Mouse (Mus musculus) forebrain, postnatal 0 days (tissue): ENCODE results near the gene Nhsl1. TPM values are rescaled to one million over a fixed set of nuclear protein-coding genes. Genes with fewer than 3 reads are reported as not detected.
A peak's percentile ranks its signal among the peaks of the same experiment; 100 is the strongest.

Source experiments
- ATAC-seq: fragments of 200-750 bp; cut with Nextera tagmentation; 2 replicates; pipeline ENCODE4 v1.8.0; 2017; ENCODE audit warnings: mild to moderate bottlenecking, moderate library complexity
- DNase-seq: peaks from one replicate; pipeline ENCODE4 v3.0.0-alpha.2; 2015
- H3K27ac ChIP-seq: fragments of 300-500 bp; sonication (generic); 2 replicates; pipeline ENCODE4 v1.5.1; 2014; ENCODE audit warnings: low read depth, mild to moderate bottlenecking, antibody characterized with exemption, low read length, moderate library complexity, mixed read lengths
- H3K27me3 ChIP-seq: fragments of 300-500 bp; sonication (generic); 2 replicates; pipeline ENCODE4 v1.6.1; 2014; ENCODE audit warnings: mild to moderate bottlenecking, low read length, mixed read lengths; ENCODE audit not compliant: insufficient read depth
- H3K36me3 ChIP-seq: fragments of 300-500 bp; sonication (generic); 2 replicates; pipeline ENCODE4 v1.6.1; 2014; ENCODE audit warnings: mild to moderate bottlenecking, moderate library complexity; ENCODE audit not compliant: insufficient read depth
- H3K4me1 ChIP-seq: fragments of 300-500 bp; sonication (generic); 2 replicates; pipeline ENCODE4 v1.6.1; 2014; ENCODE audit warnings: antibody characterized with exemption; ENCODE audit not compliant: insufficient read depth
- H3K4me2 ChIP-seq: fragments of 300-500 bp; sonication (generic); 2 replicates; pipeline ENCODE4 v1.6.1; 2014; ENCODE audit warnings: low read depth, mild to moderate bottlenecking, moderate library complexity
- H3K4me3 ChIP-seq: fragments of 300-500 bp; sonication (generic); 2 replicates; pipeline ENCODE4 v1.5.1; 2014; ENCODE audit warnings: low read depth, low read length, mixed read lengths
- H3K9ac ChIP-seq: fragments of 300-500 bp; sonication (generic); 2 replicates; pipeline ENCODE4 v1.6.1; 2014; ENCODE audit warnings: mild to moderate bottlenecking
- H3K9me3 ChIP-seq: fragments of 300-500 bp; sonication (generic); 2 replicates; pipeline ENCODE4 v1.6.1; 2016; ENCODE audit warnings: low read length
- CTCF ChIP-seq: sonication (generic); IDR thresholded peaks from 2 replicates; pipeline ENCODE4 v1.5.1; 2016; ENCODE audit warnings: antibody characterized with exemption, control low read depth, low read depth
- WGBS: fragments of 180-500 bp; shearing (Covaris S2); extraction: QIAGEN DNeasy Blood & Tissue Kit; methylation state at CpG from one replicate; pipeline ENCODE4 v1.1.7; 2014; 5-methylcytosine and 5-hydroxymethylcytosine counted together
- polyA plus RNA-seq: library from polyadenylated mRNA; unstranded; fragments of >200 nt; fragmentation: Nextera tagmentation; extraction: Ambion mirVana; gene quantifications from 2 replicates; pipeline ENCODE4 v1.2.1, GENCODE M21; 2015
- total RNA-seq: library from RNA; depleted of rRNA; stranded (reverse); fragments of >200 nt; gene quantifications from 2 replicates; pipeline ENCODE4 v1.2.3, GENCODE M21; 2014

Nhsl1 gene
- total and polyA plus RNA-seq, 2 experiments from 2014 or later: 8.9 to 22.0 TPM

- no peak overlapping the region for H3K4me2 ChIP-seq
- WGBS: 73% methylated on average over 5 of the region's 5 CpGs
- no peak overlapping the region for H3K4me3 ChIP-seq
- H3K27ac ChIP-seq: no peak overlapping the region
- H3K4me1 ChIP-seq: no peaks in the 10 kb centered on the region
- peaks cover 5% of the 10 kb centered on the region for H3K27me3 ChIP-seq
- H3K36me3 ChIP-seq: no peaks in the 10 kb centered on the region
- no peak overlapping the region for H3K9ac ChIP-seq
- DNase-seq (no peak), ATAC-seq (no peak)
- H3K9me3 ChIP-seq: no peaks in the 10 kb centered on the region
- no peak for TF ChIP-seq CTCF
Observed at GRCm38 (mm10) chr10:18358461-18358860, 39.7 kb downstream of the Nhsl1 start.

- no peaks in the 10 kb centered on the region for H3K4me1 ChIP-seq
- no peak overlapping the region for H3K4me3 ChIP-seq
- peak; percentile 51 for ATAC-seq
- 17% methylated on average over 6 of the region's 6 CpGs for WGBS
- DNase-seq: peak; percentile 54
- no peaks in the 10 kb centered on the region for H3K9me3 ChIP-seq
- H3K9ac ChIP-seq: no peak overlapping the region
- H3K27ac ChIP-seq: no peak overlapping the region
- H3K4me2 ChIP-seq: 0 out of 2 replicates have a peak overlapping the region, but pooled peaks have one; percentile 10
- TF ChIP-seq CTCF: no peak
- peaks cover 5% of the 10 kb centered on the region for H3K27me3 ChIP-seq
- H3K36me3 ChIP-seq: no peaks in the 10 kb centered on the region
Observed at GRCm38 (mm10) chr10:18360175-18360574, 41.4 kb downstream of the Nhsl1 start.

- Histone ChIP-seq H3K27me3 (peaks cover 5% of the 10 kb centered on the region; the same call in 1 of the 2 replicates), H3K9me3 (no peaks in the 10 kb centered on the region), H3K4me1 (no peaks in the 10 kb centered on the region), H3K36me3 (no peaks in the 10 kb centered on the region), H3K4me3 (no peak overlapping the region), H3K27ac (no peak overlapping the region), H3K9ac (no peak overlapping the region), H3K4me2 (no peak overlapping the region)
- DNase-seq (no peak), ATAC-seq (no peak)
- 95% methylated on average over 6 of the region's 6 CpGs for WGBS
- TF ChIP-seq CTCF: no peak
Observed at GRCm38 (mm10) chr10:18365432-18365831, 46.6 kb downstream of the Nhsl1 start.

- Histone ChIP-seq H3K4me2 (peak overlapping the region; percentile 19; the same call in 1 of the 2 replicates), H3K4me1 (no peaks in the 10 kb centered on the region), H3K27ac (no peak overlapping the region), H3K36me3 (no peaks in the 10 kb centered on the region), H3K9me3 (no peaks in the 10 kb centered on the region), H3K9ac (no peak overlapping the region), H3K27me3 (peaks cover 5% of the 10 kb centered on the region; the same call in 1 of the 2 replicates), H3K4me3 (no peak overlapping the region)
- DNase-seq: peak; percentile 36
- TF ChIP-seq CTCF: no peak
- peak; percentile 42 for ATAC-seq
- 37% methylated on average over 7 of the region's 7 CpGs for WGBS
Observed at GRCm38 (mm10) chr10:18366697-18367096, 47.9 kb downstream of the Nhsl1 start.

GRCm38 (mm10) chr10:18368111-18368510 lies 49.3 kb downstream of the Nhsl1 start:
- WGBS: 95% methylated on average over 8 of the region's 8 CpGs
- no peak overlapping the region for H3K9ac ChIP-seq
- no peak overlapping the region for H3K4me2 ChIP-seq
- H3K27me3 ChIP-seq: no peaks in the 10 kb centered on the region
- H3K4me3 ChIP-seq: no peak overlapping the region
- DNase-seq (no peak), ATAC-seq (no peak)
- no peaks in the 10 kb centered on the region for H3K4me1 ChIP-seq
- no peak for TF ChIP-seq CTCF
- H3K36me3 ChIP-seq: no peaks in the 10 kb centered on the region
- H3K9me3 ChIP-seq: no peaks in the 10 kb centered on the region
- H3K27ac ChIP-seq: no peak overlapping the region

GRCm38 (mm10) chr10:18370475-18371286 lies 51.9 kb downstream of the Nhsl1 start:
- no peak overlapping the region for H3K4me3 ChIP-seq
- ATAC-seq: no peak
- H3K9me3 ChIP-seq: no peaks in the 10 kb centered on the region
- DNase-seq: no peak
- H3K9ac ChIP-seq: no peak overlapping the region
- TF ChIP-seq CTCF: no peak
- H3K4me1 ChIP-seq: no peaks in the 10 kb centered on the region
- 34% methylated on average over 17 of the region's 17 CpGs for WGBS
- H3K27me3 ChIP-seq: no peaks in the 10 kb centered on the region
- H3K36me3 ChIP-seq: no peaks in the 10 kb centered on the region
- H3K27ac ChIP-seq: no peak overlapping the region
- H3K4me2 ChIP-seq: no peak overlapping the region

- DNase-seq: peak; percentile 58
- no peak overlapping the region for H3K9ac ChIP-seq
- no peaks in the 10 kb centered on the region for H3K27me3 ChIP-seq
- H3K4me2 ChIP-seq: peak overlapping the region; percentile 39
- no peaks in the 10 kb centered on the region for H3K4me1 ChIP-seq
- ATAC-seq: peak; percentile 81
- no peak for TF ChIP-seq CTCF
- H3K9me3 ChIP-seq: no peaks in the 10 kb centered on the region
- H3K4me3 ChIP-seq: peak overlapping the region; percentile 8; the same call in 1 of the 2 replicates
- WGBS: 34% methylated on average over 13 of the region's 13 CpGs
- no peak overlapping the region for H3K27ac ChIP-seq
- H3K36me3 ChIP-seq: no peaks in the 10 kb centered on the region
Observed at GRCm38 (mm10) chr10:18371866-18372265, 53.1 kb downstream of the Nhsl1 start.
